Mouse (Mus musculus) urinary bladder, postnatal 25 days (tissue): ENCODE data around the gene Crygs.

Experiments
- DNase-seq: peaks from one replicate; pipeline ENCODE4 v3.0.0; 2022; ENCODE audit warnings: low spot score

The Crygs gene

GRCm38 (mm10) chr16:22811477-22811876, at the start of gene Crygs:
Gene Crygs, minus strand, starts transcription at chr16:22811577.
- no peak for DNase-seq

GRCm38 (mm10) chr16:22857431-22858113, 46.2 kb upstream of the Crygs start, which contains the start of the genes Tbccd1 and Dnajb11:
Gene Tbccd1, minus strand, starts transcription at chr16:22857669.
Gene Dnajb11, plus strand, starts transcription at chr16:22857845.
- peak; percentile 96 for DNase-seq

GRCm38 (mm10) chr16:22856773-22857172, 45.4 kb upstream of the Crygs start:
- DNase-seq = no peak

GRCm38 (mm10) chr16:22852709-22853108, 41.3 kb upstream of the Crygs start:
- DNase-seq = no peak

- DNase-seq = no peak
Measured at GRCm38 (mm10) chr16:22848331-22848730, 37.0 kb upstream of the Crygs start.

- no peak for DNase-seq
Measured at GRCm38 (mm10) chr16:22847686-22848085, 36.3 kb upstream of the Crygs start.

GRCm38 (mm10) chr16:22845481-22845880, 34.1 kb upstream of the Crygs start:
- no peak for DNase-seq

- no peak for DNase-seq
Measured at GRCm38 (mm10) chr16:22844834-22845233, 33.5 kb upstream of the Crygs start.

- DNase-seq = peak; percentile 72
Measured at GRCm38 (mm10) chr16:22844061-22844801, 32.9 kb upstream of the Crygs start.

GRCm38 (mm10) chr16:22842871-22843270, 31.5 kb upstream of the Crygs start:
- DNase-seq = no peak

- no peak for DNase-seq
Measured at GRCm38 (mm10) chr16:22839146-22839857, 27.9 kb upstream of the Crygs start.

- DNase-seq = no peak
Measured at GRCm38 (mm10) chr16:22832932-22833525, 21.7 kb upstream of the Crygs start.

GRCm38 (mm10) chr16:22820731-22821130, 9.4 kb upstream of the Crygs start:
- no peak for DNase-seq

GRCm38 (mm10) chr16:22807468-22808070, 3.8 kb downstream of the Crygs start:
- peak; percentile 47 for DNase-seq

GRCm38 (mm10) chr16:22802786-22803185, 8.6 kb downstream of the Crygs start:
- DNase-seq = no peak

- DNase-seq = no peak
Measured at GRCm38 (mm10) chr16:22800849-22801109, 10.6 kb downstream of the Crygs start.

GRCm38 (mm10) chr16:22800026-22800848, 11.1 kb downstream of the Crygs start:
- DNase-seq = no peak

- no peak for DNase-seq
Measured at GRCm38 (mm10) chr16:22798520-22798919, 12.9 kb downstream of the Crygs start.

- DNase-seq = no peak
Measured at GRCm38 (mm10) chr16:22797521-22797920, 13.9 kb downstream of the Crygs start.

- no peak for DNase-seq
Measured at GRCm38 (mm10) chr16:22795497-22795896, 15.9 kb downstream of the Crygs start.

GRCm38 (mm10) chr16:22791235-22791634, 20.1 kb downstream of the Crygs start:
- no peak for DNase-seq
